Mouse (Mus musculus): ENCODE measurements around the gene Slc13a2.

- TF ChIP-seq CTCF (IDR thresholded peaks at IDR 0.05; ENCODE audit: control insufficient read depth, insufficient read depth, low read length) (peak; percentile 83), POLR2A (IDR thresholded peaks at IDR 0.05; ENCODE audit: borderline replicate concordance, control insufficient read depth, low read depth, low read length) (no peak)
Observed at GRCm38 (mm10) chr11:78355471-78356238, 66.4 kb downstream of the Slc13a2 start.

All from bone marrow, adult 2 months (tissue).